Mouse (Mus musculus): ENCODE data around the gene Slc5a2. TPM values are rescaled to one million over a fixed set of nuclear protein-coding genes. Genes with fewer than 3 reads are reported as not detected.
A peak's percentile ranks its signal among the peaks of the same experiment; 100 is the strongest.

The Slc5a2 gene
- polyA plus RNA-seq, 1 experiment from 2014 or later = 8.4 TPM

DNA sequence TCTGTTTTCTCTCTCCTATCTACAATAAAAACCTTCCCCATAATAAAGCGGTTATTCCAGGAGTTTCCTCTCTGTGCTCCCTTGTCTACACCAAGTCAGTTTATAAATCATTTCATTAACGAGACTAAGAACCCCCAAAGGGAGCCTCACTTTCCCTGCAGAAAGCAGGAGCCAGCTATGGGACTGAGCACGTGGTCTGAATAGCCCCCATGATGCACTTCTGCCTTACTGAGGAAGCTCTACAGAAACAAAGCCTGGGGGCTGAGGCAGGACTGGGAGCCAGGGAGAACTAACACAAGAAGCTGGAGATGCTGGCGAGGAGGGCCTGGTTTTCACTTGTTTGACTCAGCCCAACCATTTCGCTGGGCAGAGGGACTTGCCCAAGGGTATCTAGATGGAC lies 18.6 kb downstream of the Slc5a2 start:
- Histone ChIP-seq H3K9ac (no peak overlapping the region), H3K4me1 (peaks cover 9% of the 10 kb centered on the region; the same call in 1 of the 2 replicates), H3K36me3 (peaks cover 73% of the 10 kb centered on the region), H3K27me3 (no peaks in the 10 kb centered on the region), H3K27ac (0 out of 2 replicates have a peak overlapping the region, but pooled peaks have one; percentile 1), H3K4me2 (no peak overlapping the region), H3K9me3 (replicated peaks) (no peaks in the 10 kb centered on the region), H3K4me3 (replicated peaks) (no peak overlapping the region)
- peak; percentile 49; the same call in 1 of the 2 replicates for ATAC-seq (replicated peaks; ENCODE audit: low FRiP score)
- 48% methylated on average over 5 of the region's 5 CpGs for WGBS

DNA sequence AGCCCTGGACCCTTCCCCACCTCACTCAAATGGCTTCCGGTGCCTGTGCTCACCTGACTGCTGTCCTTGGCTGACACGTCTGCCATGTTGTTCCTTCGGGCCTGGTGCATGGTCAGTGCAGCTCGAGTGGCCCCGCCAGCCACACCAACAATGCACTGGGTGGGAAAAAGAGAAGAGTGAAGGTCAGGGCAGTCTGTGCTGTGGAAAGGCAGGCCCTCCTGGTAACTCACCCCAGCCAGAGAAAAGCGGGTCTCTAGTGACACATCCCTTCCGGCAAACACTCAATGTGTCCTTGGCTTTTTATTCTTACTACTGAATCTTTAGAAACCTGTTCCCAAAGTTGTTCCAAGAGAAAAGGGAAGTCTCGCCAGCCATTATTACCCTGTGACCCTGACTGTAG lies 19.6 kb downstream of the Slc5a2 start:
- Histone ChIP-seq H3K27me3 (no peaks in the 10 kb centered on the region), H3K9ac (no peak overlapping the region), H3K27ac (no peak overlapping the region), H3K9me3 (replicated peaks) (no peaks in the 10 kb centered on the region), H3K36me3 (peaks cover 69% of the 10 kb centered on the region), H3K4me2 (no peak overlapping the region), H3K4me1 (peaks cover 12% of the 10 kb centered on the region; the same call in 1 of the 2 replicates), H3K4me3 (replicated peaks) (no peak overlapping the region)
- no peak for ATAC-seq (replicated peaks; ENCODE audit: low FRiP score)
- 88% methylated on average over 8 of the region's 8 CpGs for WGBS

DNA sequence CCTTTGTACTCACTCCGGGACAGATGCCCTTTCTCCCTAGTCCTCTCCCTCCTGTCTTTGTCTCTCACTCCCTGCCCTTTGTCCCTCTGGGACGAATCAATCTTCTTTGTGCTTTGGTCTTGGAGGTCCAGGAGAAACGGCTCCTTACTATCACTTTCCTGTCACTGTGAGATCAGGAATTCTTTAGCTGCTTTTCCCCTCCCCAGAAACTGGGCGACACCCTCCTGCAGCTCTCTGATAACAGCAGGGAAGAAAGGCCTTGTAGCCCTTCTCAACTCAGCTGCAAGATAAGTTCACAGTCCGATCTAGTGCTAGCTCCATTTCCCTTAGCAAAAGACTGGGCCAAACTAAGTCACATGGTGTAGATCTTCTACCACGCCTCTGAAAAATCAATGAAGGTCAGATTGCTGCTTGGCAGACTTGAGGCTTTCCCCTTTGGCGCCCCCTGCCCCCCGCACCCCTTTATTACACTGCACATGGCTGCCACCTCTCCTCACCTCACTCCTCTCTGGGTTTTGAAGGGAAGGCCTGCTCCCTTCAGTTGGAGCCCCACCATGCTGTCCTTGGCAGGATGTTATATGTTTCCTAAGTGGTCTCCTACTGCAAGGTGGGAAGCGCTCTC lies 23.6 kb downstream of the Slc5a2 start:
- H3K9ac ChIP-seq = no peak overlapping the region
- H3K4me1 ChIP-seq = 0 out of 2 replicates have a peak, but pooled peaks cover 6% of the 10 kb centered on the region
- H3K27ac ChIP-seq = peak overlapping the region; percentile 22; the same call in 1 of the 2 replicates
- no peaks in the 10 kb centered on the region for H3K27me3 ChIP-seq
- H3K9me3 ChIP-seq (replicated peaks) = no peaks in the 10 kb centered on the region
- no peak overlapping the region for H3K4me3 ChIP-seq (replicated peaks)
- peak; percentile 54 for ATAC-seq (replicated peaks; ENCODE audit: low FRiP score)
- H3K4me2 ChIP-seq = no peak overlapping the region
- WGBS = 24% methylated on average over 9 of the region's 9 CpGs
- peaks cover 79% of the 10 kb centered on the region for H3K36me3 ChIP-seq

DNA sequence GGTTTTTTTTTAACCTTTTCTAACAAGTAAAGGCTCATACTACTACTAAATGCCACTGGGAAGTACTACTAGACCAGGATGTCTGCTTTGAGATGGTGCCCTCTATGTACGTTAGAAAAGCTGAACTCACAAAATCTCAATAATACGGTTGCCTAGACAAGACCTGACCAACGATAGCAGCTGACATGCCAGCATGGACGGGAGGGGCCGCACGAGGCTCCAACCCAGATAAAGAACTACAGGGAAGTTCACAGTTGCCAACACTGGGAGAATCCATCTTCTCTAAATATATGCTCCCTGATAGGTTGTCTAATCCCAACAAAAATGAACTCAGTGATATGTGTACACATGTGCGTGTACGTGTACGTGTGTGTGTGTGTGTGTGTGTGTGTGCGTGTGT lies 29.3 kb downstream of the Slc5a2 start:
- Histone ChIP-seq H3K27ac (no peak overlapping the region), H3K9me3 (replicated peaks) (no peaks in the 10 kb centered on the region), H3K36me3 (peaks cover 42% of the 10 kb centered on the region), H3K27me3 (no peaks in the 10 kb centered on the region), H3K4me3 (replicated peaks) (no peak overlapping the region), H3K9ac (no peak overlapping the region), H3K4me2 (no peak overlapping the region), H3K4me1 (peaks cover 17% of the 10 kb centered on the region)
- WGBS = 92% methylated on average over 10 of the region's 10 CpGs
- ATAC-seq (replicated peaks; ENCODE audit: low FRiP score) = no peak

DNA sequence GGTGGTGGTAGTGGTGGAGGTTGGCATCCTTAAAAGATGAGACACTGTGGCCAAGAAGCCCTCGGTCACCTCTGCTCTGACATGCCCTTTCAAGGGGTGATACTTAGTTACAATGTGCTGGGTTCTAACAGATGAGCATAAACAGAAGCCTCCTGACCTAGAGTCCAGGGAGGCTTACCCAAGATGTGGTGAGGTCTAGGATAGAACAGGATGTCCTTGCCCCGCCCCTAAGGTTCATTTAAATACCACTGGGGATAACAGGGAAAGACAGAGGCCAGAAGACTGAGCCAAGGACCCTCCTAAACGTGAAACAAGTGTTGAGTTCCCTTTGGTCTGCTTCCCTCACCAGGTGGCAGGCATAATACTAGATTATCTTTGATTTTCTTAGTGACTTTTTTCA lies 31.1 kb downstream of the Slc5a2 start:
- 62% methylated on average over 3 of the region's 3 CpGs for WGBS
- no peak for ATAC-seq (replicated peaks; ENCODE audit: low FRiP score)
- Histone ChIP-seq H3K27me3 (no peaks in the 10 kb centered on the region), H3K9me3 (replicated peaks) (no peaks in the 10 kb centered on the region), H3K9ac (no peak overlapping the region), H3K36me3 (peaks cover 31% of the 10 kb centered on the region), H3K4me3 (replicated peaks) (peak overlapping the region; percentile 85; the same call in 1 of the 2 replicates), H3K4me1 (peaks cover 17% of the 10 kb centered on the region), H3K27ac (no peak overlapping the region), H3K4me2 (peak overlapping the region; percentile 76)

DNA sequence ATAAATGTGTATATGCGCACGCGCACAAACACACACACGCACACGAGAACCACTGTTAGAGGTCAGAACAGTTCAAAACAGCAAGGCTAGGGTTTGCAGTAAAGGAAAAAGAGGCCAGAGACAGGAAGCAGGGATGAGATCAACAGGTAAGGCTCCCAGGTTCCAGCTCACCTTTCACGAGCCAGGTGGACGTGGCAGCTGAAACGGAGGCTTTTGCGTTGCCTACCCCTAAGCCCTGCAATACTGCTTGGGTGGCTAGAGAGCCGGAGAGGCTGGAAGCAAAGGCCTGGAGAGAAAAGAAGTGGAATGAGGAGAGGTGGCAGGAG lies 31.8 kb downstream of the Slc5a2 start:
- peaks cover 25% of the 10 kb centered on the region for H3K36me3 ChIP-seq
- H3K4me1 ChIP-seq = peaks cover 17% of the 10 kb centered on the region
- WGBS = 28% methylated on average over 10 of the region's 10 CpGs
- H3K4me2 ChIP-seq = peak overlapping the region; percentile 76
- 0 out of 2 replicates have a peak, but pooled peaks have one; percentile 5 for ATAC-seq (replicated peaks; ENCODE audit: low FRiP score)
- H3K27me3 ChIP-seq = no peaks in the 10 kb centered on the region
- no peaks in the 10 kb centered on the region for H3K9me3 ChIP-seq (replicated peaks)
- peak overlapping the region; percentile 92 for H3K9ac ChIP-seq
- peak overlapping the region; percentile 85 for H3K4me3 ChIP-seq (replicated peaks)
- H3K27ac ChIP-seq = peak overlapping the region; percentile 88

DNA sequence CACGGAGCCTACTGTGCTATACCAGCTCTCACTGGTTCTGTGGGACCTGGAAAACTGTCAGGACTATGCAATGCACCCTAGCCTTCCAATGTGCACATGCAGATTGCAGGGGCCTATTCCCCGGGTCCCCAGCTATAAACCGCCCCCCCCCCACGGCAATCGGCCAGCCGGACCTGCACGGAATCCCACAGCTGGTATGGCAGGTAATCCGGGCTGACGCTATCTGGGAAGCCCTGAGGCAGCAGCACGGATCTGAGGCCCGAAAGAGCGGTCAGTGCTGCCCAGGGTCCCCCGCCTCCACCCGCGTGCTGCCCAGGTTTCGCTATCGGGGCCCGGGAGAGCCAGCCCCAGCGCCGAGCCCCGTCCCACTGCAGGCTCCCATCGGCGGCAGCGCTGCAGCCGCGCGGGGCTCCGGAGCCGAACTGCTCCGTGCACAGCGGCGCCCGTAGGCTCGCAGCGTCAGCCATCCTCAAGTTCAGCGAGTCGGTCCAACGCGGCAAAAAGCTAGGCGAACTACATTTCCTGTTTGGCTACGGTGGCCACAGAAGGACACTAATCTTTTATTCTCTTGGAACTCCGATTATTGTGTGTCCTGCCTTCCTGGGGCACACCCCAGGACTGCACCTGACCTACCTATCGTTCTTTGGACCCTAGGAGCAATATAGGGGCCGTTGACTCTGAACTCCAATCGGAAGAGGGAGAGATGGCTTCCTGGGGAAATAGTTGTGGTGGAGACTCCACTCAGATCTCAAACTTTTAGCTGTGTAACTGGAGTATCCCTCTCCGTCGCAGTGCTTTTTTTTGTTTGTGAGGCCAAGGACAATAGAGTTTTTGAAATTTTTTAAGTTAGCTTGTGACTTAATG lies 32.4 kb downstream of the Slc5a2 start, which contains the start of gene BC017158:
TSS of gene BC017158 (minus strand) at position 554 of the 864 bp plus-strand sequence.
- ATAC-seq (replicated peaks; ENCODE audit: low FRiP score) = peak; percentile 79
- peak within 1 kb of the TSS; percentile 92 for H3K9ac ChIP-seq
- WGBS = 1% methylated on average over 47 of the region's 47 CpGs

DNA sequence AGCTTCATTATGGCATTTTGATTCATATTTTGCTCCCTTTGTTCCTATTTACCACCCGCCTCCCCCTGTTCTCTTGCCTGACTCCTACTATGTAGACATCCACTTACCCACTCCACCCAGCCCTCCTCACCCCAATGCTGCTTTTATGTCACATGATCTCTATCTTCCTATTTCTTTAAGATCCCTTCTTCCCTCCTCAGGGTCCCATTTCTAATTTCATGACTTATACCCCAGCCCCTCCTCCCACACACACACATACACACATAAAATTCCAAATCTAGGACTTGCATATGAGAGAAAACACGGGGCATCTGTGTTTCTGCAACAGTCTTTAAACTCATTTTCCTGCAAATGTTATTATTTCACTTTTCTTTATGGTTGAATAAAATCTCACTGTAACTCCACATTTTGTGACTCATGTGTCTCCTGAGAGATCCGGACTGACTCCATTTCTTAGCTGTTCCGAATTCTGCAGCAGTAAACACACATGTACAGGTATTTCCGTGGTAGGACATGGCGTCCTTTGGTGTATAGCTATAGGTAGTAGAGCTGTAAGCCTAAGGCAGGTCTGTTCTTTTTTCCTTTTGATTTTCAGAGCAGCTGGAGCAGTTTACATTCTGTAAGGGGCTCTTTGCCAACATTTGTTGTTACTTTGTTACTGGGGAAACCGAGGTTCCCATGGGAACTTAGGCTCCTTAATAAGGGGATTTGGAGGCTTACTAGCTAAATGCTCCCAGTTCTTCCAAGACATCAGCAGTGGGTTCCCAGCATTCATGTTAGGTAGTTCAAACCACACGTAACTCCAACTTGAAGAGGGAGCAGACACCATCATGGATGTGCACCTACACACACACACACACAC lies 33.3 kb downstream of the Slc5a2 start:
- peak overlapping the region; percentile 85 for H3K4me3 ChIP-seq (replicated peaks)
- peaks cover 18% of the 10 kb centered on the region for H3K36me3 ChIP-seq
- 79% methylated on average over 8 of the region's 8 CpGs for WGBS
- no peak for ATAC-seq (replicated peaks; ENCODE audit: low FRiP score)
- peaks cover 3% of the 10 kb centered on the region; the same call in 1 of the 2 replicates for H3K27me3 ChIP-seq
- H3K9ac ChIP-seq = peak overlapping the region; percentile 92; the same call in 1 of the 2 replicates
- H3K4me1 ChIP-seq = peaks cover 17% of the 10 kb centered on the region
- peak overlapping the region; percentile 76 for H3K4me2 ChIP-seq
- no peaks in the 10 kb centered on the region for H3K9me3 ChIP-seq (replicated peaks)
- peak overlapping the region; percentile 88; the same call in 1 of the 2 replicates for H3K27ac ChIP-seq

More for the DNA sequence above, 32.4 kb downstream of the Slc5a2 start, which contains the start of gene BC017158:
- Histone ChIP-seq H3K27me3 (peaks cover 2% of the 10 kb centered on the region; the same call in 1 of the 2 replicates), H3K27ac (peak within 1 kb of the TSS; percentile 88), H3K9me3 (replicated peaks) (no peaks in the 10 kb centered on the region), H3K4me3 (replicated peaks) (peak within 1 kb of the TSS; percentile 85), H3K4me2 (peak within 1 kb of the TSS; percentile 76), H3K4me1 (peaks cover 17% of the 10 kb centered on the region), H3K36me3 (peaks cover 21% of the 10 kb centered on the region)

DNA sequence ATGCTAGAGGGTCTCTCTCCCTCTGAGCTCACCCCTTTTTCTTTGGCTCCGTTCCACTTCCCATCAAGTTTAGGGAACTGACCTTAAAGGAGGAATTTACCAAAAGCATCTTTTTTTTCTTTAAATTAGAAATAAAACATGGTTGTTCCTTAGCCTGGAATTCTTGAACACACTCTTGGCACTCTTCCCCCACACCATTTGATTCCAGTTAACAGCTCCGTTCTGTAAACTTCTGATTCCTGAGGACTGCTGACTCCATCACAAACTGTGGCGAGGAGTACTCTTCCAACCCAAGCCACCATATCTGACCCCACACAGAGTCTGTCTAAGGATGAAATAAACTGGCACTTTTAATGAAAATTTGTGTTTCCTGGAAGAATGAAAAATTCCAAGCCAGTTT lies 35.5 kb downstream of the Slc5a2 start:
- no peak overlapping the region for H3K27ac ChIP-seq

DNA sequence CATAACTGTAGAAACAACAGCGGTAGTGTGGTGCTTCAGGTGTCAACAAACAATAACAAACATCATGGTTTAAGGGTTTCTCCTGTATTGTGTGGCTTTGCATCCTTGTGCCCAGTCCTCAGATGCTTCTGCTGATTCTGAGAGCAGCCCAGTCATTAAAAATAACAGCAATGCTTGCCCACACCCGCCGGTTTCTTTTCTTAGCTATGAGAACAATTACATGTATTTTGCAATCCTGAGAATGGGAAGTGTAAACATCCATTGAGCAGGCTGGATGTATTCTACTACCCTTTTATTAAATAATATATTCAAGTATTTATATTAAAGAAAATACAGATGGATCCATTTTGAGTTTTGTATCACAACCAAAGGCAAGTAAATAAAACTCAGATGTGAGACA lies 36.7 kb downstream of the Slc5a2 start:
- WGBS = 84% methylated on average over 3 of the region's 3 CpGs
- Histone ChIP-seq H3K4me3 (replicated peaks) (no peak overlapping the region), H3K27me3 (peaks cover 3% of the 10 kb centered on the region; the same call in 1 of the 2 replicates), H3K4me2 (no peak overlapping the region), H3K4me1 (peaks cover 10% of the 10 kb centered on the region), H3K36me3 (no peaks in the 10 kb centered on the region), H3K9me3 (replicated peaks) (no peaks in the 10 kb centered on the region), H3K9ac (no peak overlapping the region), H3K27ac (no peak overlapping the region)
- no peak for ATAC-seq (replicated peaks; ENCODE audit: low FRiP score)

More for the DNA sequence above, 35.5 kb downstream of the Slc5a2 start:
- WGBS = 62% methylated on average over 3 of the region's 3 CpGs
- Histone ChIP-seq H3K9me3 (replicated peaks) (no peaks in the 10 kb centered on the region), H3K27me3 (peaks cover 3% of the 10 kb centered on the region; the same call in 1 of the 2 replicates), H3K4me3 (replicated peaks) (no peak overlapping the region), H3K9ac (no peak overlapping the region), H3K4me1 (peaks cover 20% of the 10 kb centered on the region), H3K36me3 (peaks cover under 1% of the 10 kb centered on the region; the same call in 1 of the 2 replicates), H3K4me2 (no peak overlapping the region)
- no peak for ATAC-seq (replicated peaks; ENCODE audit: low FRiP score)

DNA sequence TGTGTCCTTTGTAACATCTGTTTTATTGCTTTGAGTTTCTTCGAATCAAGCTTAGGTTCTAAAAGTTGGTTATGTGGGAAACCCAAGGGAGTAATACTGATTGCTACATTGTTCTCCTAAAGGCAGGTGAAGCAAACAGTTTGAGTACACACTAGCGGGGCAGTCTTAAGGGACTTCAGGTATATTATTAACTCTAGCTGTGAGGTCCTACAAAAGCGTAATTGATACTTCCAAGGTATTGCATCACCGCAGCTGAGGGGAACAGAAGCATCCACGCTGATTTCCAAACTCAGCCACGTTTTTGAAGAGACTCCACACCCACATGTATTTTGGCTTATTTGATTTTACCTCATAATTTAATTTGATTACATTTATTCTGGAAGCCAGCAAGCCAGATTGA lies 38.7 kb downstream of the Slc5a2 start:
- Histone ChIP-seq H3K4me1 (peaks cover 8% of the 10 kb centered on the region), H3K27me3 (peaks cover 3% of the 10 kb centered on the region; the same call in 1 of the 2 replicates), H3K9me3 (replicated peaks) (no peaks in the 10 kb centered on the region), H3K4me2 (no peak overlapping the region), H3K4me3 (replicated peaks) (no peak overlapping the region), H3K36me3 (no peaks in the 10 kb centered on the region), H3K27ac (no peak overlapping the region), H3K9ac (no peak overlapping the region)
- no peak for ATAC-seq (replicated peaks; ENCODE audit: low FRiP score)
- WGBS = 50% methylated on average over 6 of the region's 6 CpGs
